Mouse (Mus musculus): ENCODE measurements around the gene Rfxank. TPM values are rescaled to one million over a fixed set of nuclear protein-coding genes. Genes with fewer than 3 reads are reported as not detected.

The Rfxank gene
- 15.2 and 17.6 TPM in 2 replicates for polyA plus RNA-seq (2014; fragmentation: Nextera tagmentation; extraction: Ambion mirVana)

- Histone ChIP-seq H3K36me3 (ENCODE audit: control insufficient read depth, insufficient read depth, low read length) (peaks cover 10% of the 10 kb centered on the region; the same call in 1 of the 2 replicates), H3K4me3 (ENCODE audit: low read depth, low read length) (peak within 1 kb of the TSS; percentile 69), H3K27ac (ENCODE audit: low read depth, low read length) (peak within 1 kb of the TSS; percentile 19; the same call in 1 of the 2 replicates), H3K4me1 (replicated peaks; ENCODE audit: control insufficient read depth, insufficient read depth, low read length) (peaks cover 12% of the 10 kb centered on the region), H3K9ac (ENCODE audit: low read length) (peak within 1 kb of the TSS; percentile 68), H3K4me2 (ENCODE audit: low read depth, low read length, severe bottlenecking) (peak within 1 kb of the TSS; percentile 74), H3K9me3 (ENCODE audit: control insufficient read depth, low read length) (no peaks in the 10 kb centered on the region), H3K27me3 (ENCODE audit: control insufficient read depth, insufficient read depth, low read length) (no peaks in the 10 kb centered on the region)
- under 1% methylated on average over 46 of the region's 46 CpGs for WGBS
- DNase-seq (ENCODE audit: low spot score) = peak; percentile 99
- peak; percentile 97 for ATAC-seq (replicated peaks; ENCODE audit: low FRiP score)
Measured at GRCm38 (mm10) chr8:70139026-70139857, at the start of gene Rfxank, which contains the start of the genes Borcs8 and Mef2b. TSS of gene Rfxank (minus strand) at chr8:70139154. TSS of gene Borcs8 (plus strand) at chr8:70139499. TSS of gene Mef2b (plus strand) at chr8:70139711.

- Histone ChIP-seq H3K27ac (ENCODE audit: low read depth, low read length) (no peak overlapping the region), H3K4me1 (replicated peaks; ENCODE audit: control insufficient read depth, insufficient read depth, low read length) (no peaks in the 10 kb centered on the region), H3K27me3 (ENCODE audit: control insufficient read depth, insufficient read depth, low read length) (no peaks in the 10 kb centered on the region), H3K36me3 (ENCODE audit: control insufficient read depth, insufficient read depth, low read length) (no peaks in the 10 kb centered on the region), H3K9me3 (ENCODE audit: control insufficient read depth, low read length) (no peaks in the 10 kb centered on the region), H3K9ac (ENCODE audit: low read length) (no peak overlapping the region), H3K4me2 (ENCODE audit: low read depth, low read length, severe bottlenecking) (no peak overlapping the region), H3K4me3 (ENCODE audit: low read depth, low read length) (no peak overlapping the region)
- WGBS = 71% methylated on average over 7 of the region's 7 CpGs
- ATAC-seq (replicated peaks; ENCODE audit: low FRiP score) = no peak
- no peak for DNase-seq (ENCODE audit: low spot score)
Measured at GRCm38 (mm10) chr8:70188707-70189106, 49.8 kb upstream of the Rfxank start.

GRCm38 (mm10) chr8:70183194-70183593, 44.2 kb upstream of the Rfxank start:
- Histone ChIP-seq H3K36me3 (ENCODE audit: control insufficient read depth, insufficient read depth, low read length) (no peaks in the 10 kb centered on the region; the same call in 1 of the 2 replicates), H3K9ac (ENCODE audit: low read length) (no peak overlapping the region), H3K27ac (ENCODE audit: low read depth, low read length) (no peak overlapping the region), H3K4me1 (replicated peaks; ENCODE audit: control insufficient read depth, insufficient read depth, low read length) (no peaks in the 10 kb centered on the region), H3K27me3 (ENCODE audit: control insufficient read depth, insufficient read depth, low read length) (no peaks in the 10 kb centered on the region), H3K4me2 (ENCODE audit: low read depth, low read length, severe bottlenecking) (no peak overlapping the region), H3K4me3 (ENCODE audit: low read depth, low read length) (no peak overlapping the region), H3K9me3 (ENCODE audit: control insufficient read depth, low read length) (no peaks in the 10 kb centered on the region)
- no peak for DNase-seq (ENCODE audit: low spot score)
- 82% methylated on average over 4 of the region's 4 CpGs for WGBS
- ATAC-seq (replicated peaks; ENCODE audit: low FRiP score) = no peak

- H3K9ac ChIP-seq (ENCODE audit: low read length) = no peak overlapping the region
- WGBS = 74% methylated on average over 2 of the region's 2 CpGs
- no peak for DNase-seq (ENCODE audit: low spot score)
Measured at GRCm38 (mm10) chr8:70181903-70182252, 42.9 kb upstream of the Rfxank start.

GRCm38 (mm10) chr8:70181212-70181902, 42.4 kb upstream of the Rfxank start:
- H3K27me3 ChIP-seq (ENCODE audit: control insufficient read depth, insufficient read depth, low read length) = no peaks in the 10 kb centered on the region
- H3K36me3 ChIP-seq (ENCODE audit: control insufficient read depth, insufficient read depth, low read length) = no peaks in the 10 kb centered on the region; the same call in 1 of the 2 replicates
- no peaks in the 10 kb centered on the region for H3K9me3 ChIP-seq (ENCODE audit: control insufficient read depth, low read length)
- H3K27ac ChIP-seq (ENCODE audit: low read depth, low read length) = no peak overlapping the region
- no peaks in the 10 kb centered on the region for H3K4me1 ChIP-seq (replicated peaks; ENCODE audit: control insufficient read depth, insufficient read depth, low read length)
- no peak overlapping the region for H3K4me2 ChIP-seq (ENCODE audit: low read depth, low read length, severe bottlenecking)
- ATAC-seq (replicated peaks; ENCODE audit: low FRiP score) (no peak), DNase-seq (ENCODE audit: low spot score) (no peak)
- H3K4me3 ChIP-seq (ENCODE audit: low read depth, low read length) = no peak overlapping the region
- WGBS = 92% methylated on average over 16 of the region's 16 CpGs
- H3K9ac ChIP-seq (ENCODE audit: low read length) = no peak overlapping the region

More at GRCm38 (mm10) chr8:70181903-70182252, 42.9 kb upstream of the Rfxank start:
- Histone ChIP-seq H3K4me3 (ENCODE audit: low read depth, low read length) (no peak overlapping the region), H3K4me1 (replicated peaks; ENCODE audit: control insufficient read depth, insufficient read depth, low read length) (no peaks in the 10 kb centered on the region), H3K36me3 (ENCODE audit: control insufficient read depth, insufficient read depth, low read length) (no peaks in the 10 kb centered on the region; the same call in 1 of the 2 replicates), H3K27me3 (ENCODE audit: control insufficient read depth, insufficient read depth, low read length) (no peaks in the 10 kb centered on the region), H3K27ac (ENCODE audit: low read depth, low read length) (no peak overlapping the region), H3K4me2 (ENCODE audit: low read depth, low read length, severe bottlenecking) (no peak overlapping the region), H3K9me3 (ENCODE audit: control insufficient read depth, low read length) (no peaks in the 10 kb centered on the region)
- no peak for ATAC-seq (replicated peaks; ENCODE audit: low FRiP score)

- H3K27me3 ChIP-seq (ENCODE audit: control insufficient read depth, insufficient read depth, low read length) = no peaks in the 10 kb centered on the region
- no peak overlapping the region for H3K4me3 ChIP-seq (ENCODE audit: low read depth, low read length)
- no peak overlapping the region for H3K4me2 ChIP-seq (ENCODE audit: low read depth, low read length, severe bottlenecking)
- H3K27ac ChIP-seq (ENCODE audit: low read depth, low read length) = no peak overlapping the region
- WGBS = 98% methylated on average over 4 of the region's 4 CpGs
- H3K36me3 ChIP-seq (ENCODE audit: control insufficient read depth, insufficient read depth, low read length) = no peaks in the 10 kb centered on the region; the same call in 1 of the 2 replicates
- no peak for DNase-seq (ENCODE audit: low spot score)
- ATAC-seq (replicated peaks; ENCODE audit: low FRiP score) = no peak
- H3K4me1 ChIP-seq (replicated peaks; ENCODE audit: control insufficient read depth, insufficient read depth, low read length) = no peaks in the 10 kb centered on the region
- no peaks in the 10 kb centered on the region for H3K9me3 ChIP-seq (ENCODE audit: control insufficient read depth, low read length)
- no peak overlapping the region for H3K9ac ChIP-seq (ENCODE audit: low read length)
Measured at GRCm38 (mm10) chr8:70179082-70179481, 40.1 kb upstream of the Rfxank start.

- no peaks in the 10 kb centered on the region for H3K9me3 ChIP-seq (ENCODE audit: control insufficient read depth, low read length)
- 0 out of 2 replicates have a peak, but pooled peaks cover 3% of the 10 kb centered on the region for H3K4me1 ChIP-seq (replicated peaks; ENCODE audit: control insufficient read depth, insufficient read depth, low read length)
- H3K36me3 ChIP-seq (ENCODE audit: control insufficient read depth, insufficient read depth, low read length) = no peaks in the 10 kb centered on the region; the same call in 1 of the 2 replicates
- no peak overlapping the region for H3K4me2 ChIP-seq (ENCODE audit: low read depth, low read length, severe bottlenecking)
- DNase-seq (ENCODE audit: low spot score) = no peak
- H3K4me3 ChIP-seq (ENCODE audit: low read depth, low read length) = no peak overlapping the region
- no peaks in the 10 kb centered on the region for H3K27me3 ChIP-seq (ENCODE audit: control insufficient read depth, insufficient read depth, low read length)
- no peak overlapping the region for H3K27ac ChIP-seq (ENCODE audit: low read depth, low read length)
- 93% methylated on average over 2 of the region's 2 CpGs for WGBS
- no peak for ATAC-seq (replicated peaks; ENCODE audit: low FRiP score)
- no peak overlapping the region for H3K9ac ChIP-seq (ENCODE audit: low read length)
Measured at GRCm38 (mm10) chr8:70178231-70178630, 39.3 kb upstream of the Rfxank start.

GRCm38 (mm10) chr8:70174079-70174478, 35.1 kb upstream of the Rfxank start:
- Histone ChIP-seq H3K9me3 (ENCODE audit: control insufficient read depth, low read length) (no peaks in the 10 kb centered on the region), H3K27me3 (ENCODE audit: control insufficient read depth, insufficient read depth, low read length) (no peaks in the 10 kb centered on the region), H3K36me3 (ENCODE audit: control insufficient read depth, insufficient read depth, low read length) (no peaks in the 10 kb centered on the region; the same call in 1 of the 2 replicates), H3K4me2 (ENCODE audit: low read depth, low read length, severe bottlenecking) (no peak overlapping the region), H3K9ac (ENCODE audit: low read length) (0 out of 2 replicates have a peak overlapping the region, but pooled peaks have one; percentile 8), H3K4me1 (replicated peaks; ENCODE audit: control insufficient read depth, insufficient read depth, low read length) (0 out of 2 replicates have a peak, but pooled peaks cover 5% of the 10 kb centered on the region), H3K4me3 (ENCODE audit: low read depth, low read length) (no peak overlapping the region), H3K27ac (ENCODE audit: low read depth, low read length) (no peak overlapping the region)
- DNase-seq (ENCODE audit: low spot score) (no peak), ATAC-seq (replicated peaks; ENCODE audit: low FRiP score) (no peak)
- WGBS = 91% methylated on average over 7 of the region's 7 CpGs
